Mouse (Mus musculus) E14TG2a.4 (cell line): ENCODE data around the gene Gltpd2.

Experiments used
- CTCF ChIP-seq: conservative IDR thresholded peaks from 2 replicates; pipeline ENCODE4 v1.5.1; 2014; ENCODE audit warnings: low read length
- POU5F1 ChIP-seq: IDR thresholded peaks from 2 replicates; pipeline ENCODE4 v1.6.1; 2014; ENCODE audit warnings: low read length, borderline replicate concordance

DNA sequence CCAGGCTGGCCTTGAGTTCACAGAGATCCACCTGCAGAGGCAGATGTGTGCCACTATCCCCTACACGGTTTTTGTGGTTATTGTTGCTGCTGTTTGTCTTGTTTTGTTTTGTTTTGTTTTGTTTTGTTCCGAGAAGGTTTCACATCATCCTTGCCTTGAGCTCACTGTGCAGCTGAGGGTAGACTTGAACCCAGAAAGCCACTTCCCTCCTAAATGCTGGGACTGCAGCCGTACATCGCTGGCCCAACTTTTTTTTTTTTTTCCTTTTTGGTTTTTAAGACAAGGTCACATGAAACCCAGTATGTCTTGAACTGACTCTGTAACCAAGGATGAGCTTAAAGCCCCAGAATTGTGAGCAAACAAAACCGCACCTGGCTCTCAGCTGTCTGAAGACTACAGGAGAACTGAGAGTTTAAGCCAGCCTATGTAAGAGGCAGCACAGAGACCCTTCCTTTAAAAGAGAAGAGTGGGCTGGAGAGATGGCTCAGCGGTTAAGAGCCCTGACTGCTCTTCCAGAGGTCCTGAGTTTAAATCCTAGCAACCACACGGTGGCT is 12.0 kb upstream of the Gltpd2 start:
- TF ChIP-seq CTCF (no peak), POU5F1 (no peak)
